Mouse (Mus musculus) kidney, postnatal 25 days (tissue): Measurements from ENCODE around the gene Ndufaf7.
A peak's percentile ranks its signal among the peaks of the same experiment; 100 is the strongest.

ENCODE experiments used
- DNase-seq, 2 experiments: peaks; one replicate each; pipeline ENCODE4 v3.0.0; 2021; ENCODE audit warnings: mixed read lengths in 2 of 2

Ndufaf7 gene

DNA sequence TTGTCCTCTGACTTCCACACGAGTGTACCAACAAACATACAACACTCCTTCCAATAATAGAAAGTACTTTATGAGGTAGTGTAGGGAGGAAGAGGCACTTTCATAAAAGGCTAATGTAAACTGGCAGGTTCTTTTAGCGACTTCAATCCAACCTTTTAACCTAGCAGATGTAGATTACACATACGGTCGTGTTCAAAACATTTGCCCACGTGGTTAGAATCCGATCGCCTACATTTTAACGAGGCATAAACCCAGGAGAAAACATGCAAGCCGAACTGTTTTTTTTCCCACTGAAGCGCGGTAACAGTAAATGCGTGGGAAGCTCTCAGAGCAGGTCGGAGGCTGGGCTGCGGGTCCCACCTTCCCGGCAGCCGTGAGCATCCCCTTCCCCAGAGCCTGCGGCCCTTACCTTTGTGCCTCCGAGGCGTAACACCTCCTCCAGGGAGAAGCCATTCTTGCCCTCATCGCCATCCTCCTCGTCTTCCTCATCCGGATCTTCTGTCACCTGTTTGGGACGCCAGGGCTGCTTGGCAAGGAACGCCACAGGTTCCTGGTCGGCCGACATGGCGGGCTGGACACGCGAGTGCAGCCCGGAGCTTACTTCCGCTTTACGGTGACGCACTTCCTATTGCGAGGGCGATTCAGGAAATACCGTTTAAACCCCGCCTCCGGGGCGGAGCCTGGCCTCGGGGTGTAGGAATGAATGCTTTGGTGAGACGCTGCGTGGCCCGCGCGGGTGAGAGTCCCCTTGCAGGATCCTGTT lies at the start of gene Ndufaf7, which contains the start of gene Cebpz:
TSS of gene Ndufaf7 (plus strand) at position 671 of the 763 bp plus-strand sequence.
TSS of gene Cebpz (minus strand) at position 601 of the 763 bp plus-strand sequence.
- DNase-seq = peak; percentile 98

- no peak for DNase-seq
These were observed 48.4 kb upstream of the Ndufaf7 start for GRCm38 (mm10) chr17:78888554-78888953.

- DNase-seq = no peak
These were observed 47.8 kb upstream of the Ndufaf7 start for GRCm38 (mm10) chr17:78889184-78889583.

GRCm38 (mm10) chr17:78891020-78891419 lies 45.9 kb upstream of the Ndufaf7 start:
- DNase-seq = no peak

- no peak for DNase-seq
These were observed 41.9 kb upstream of the Ndufaf7 start for GRCm38 (mm10) chr17:78894991-78895390.

- peak; percentile 70 to 80 for DNase-seq
These were observed 41.5 kb upstream of the Ndufaf7 start for GRCm38 (mm10) chr17:78895394-78895793.

GRCm38 (mm10) chr17:78903158-78903557 lies 33.8 kb upstream of the Ndufaf7 start:
- no peak for DNase-seq

- no peak for DNase-seq
These were observed 30.0 kb upstream of the Ndufaf7 start, which contains the start of gene Sult6b1 for GRCm38 (mm10) chr17:78906892-78907291. Gene Sult6b1, minus strand, starts transcription at chr17:78906992.

DNA sequence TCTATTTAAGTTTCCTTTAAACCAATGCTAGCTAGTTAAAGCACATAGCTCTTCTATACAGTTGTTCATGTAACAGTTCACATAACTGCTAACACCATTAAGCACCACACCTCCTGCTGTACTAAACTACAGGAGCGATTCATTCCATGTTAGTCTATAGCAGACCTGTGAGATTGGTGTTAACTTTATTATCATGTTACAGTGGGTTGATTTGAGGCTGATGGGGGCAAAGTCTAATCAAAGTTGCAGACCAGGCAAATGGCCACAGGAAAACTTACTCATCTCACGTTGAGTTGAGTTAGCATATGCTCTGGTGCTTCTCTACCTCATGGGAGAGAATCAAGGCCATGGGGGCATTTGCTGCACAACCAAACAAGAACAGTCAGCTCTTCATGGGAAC lies 27.6 kb upstream of the Ndufaf7 start:
- no peak for DNase-seq

DNA sequence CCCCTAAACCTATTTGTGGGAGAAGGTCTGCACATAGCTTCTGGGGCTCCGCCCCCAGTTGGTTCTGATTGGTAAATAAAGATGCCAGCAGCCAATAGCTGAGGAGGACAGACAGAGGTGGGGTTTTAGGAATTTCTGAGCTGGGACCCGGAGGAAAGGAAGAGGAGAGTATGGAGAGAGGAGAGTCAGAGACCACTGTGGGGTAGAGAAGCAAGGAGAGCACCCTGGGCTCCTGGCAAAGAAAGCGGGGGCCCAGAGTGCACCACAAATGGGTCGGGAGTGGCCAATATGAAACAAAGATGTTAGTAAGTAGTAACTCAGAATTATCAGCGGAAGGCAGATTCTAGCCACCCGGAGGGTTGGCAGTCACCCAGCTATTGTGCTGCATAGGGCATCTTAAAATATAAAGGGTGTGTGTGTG lies 24.1 kb upstream of the Ndufaf7 start:
- DNase-seq = peak in 1 of 2 experiments; percentile 29

DNA sequence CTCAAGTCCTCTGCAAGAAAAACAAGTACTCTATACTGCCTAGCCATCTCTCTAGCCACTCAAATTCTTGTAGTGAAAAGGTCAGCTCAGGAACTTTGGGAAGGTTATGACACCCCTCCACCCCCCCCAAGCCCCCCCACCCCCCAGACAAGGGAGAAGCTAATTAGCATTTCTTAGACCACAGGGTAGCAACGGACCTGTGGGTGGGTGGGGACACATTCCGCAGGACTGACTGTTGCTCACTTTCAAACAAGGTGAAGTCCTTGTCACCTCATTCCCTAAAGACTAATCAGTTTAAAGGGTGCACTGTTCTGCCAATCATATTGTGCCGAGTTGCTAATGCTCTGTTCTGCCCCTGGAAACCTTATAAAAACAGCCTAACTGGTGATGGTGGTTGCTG lies 23.0 kb upstream of the Ndufaf7 start:
- no peak for DNase-seq

DNA sequence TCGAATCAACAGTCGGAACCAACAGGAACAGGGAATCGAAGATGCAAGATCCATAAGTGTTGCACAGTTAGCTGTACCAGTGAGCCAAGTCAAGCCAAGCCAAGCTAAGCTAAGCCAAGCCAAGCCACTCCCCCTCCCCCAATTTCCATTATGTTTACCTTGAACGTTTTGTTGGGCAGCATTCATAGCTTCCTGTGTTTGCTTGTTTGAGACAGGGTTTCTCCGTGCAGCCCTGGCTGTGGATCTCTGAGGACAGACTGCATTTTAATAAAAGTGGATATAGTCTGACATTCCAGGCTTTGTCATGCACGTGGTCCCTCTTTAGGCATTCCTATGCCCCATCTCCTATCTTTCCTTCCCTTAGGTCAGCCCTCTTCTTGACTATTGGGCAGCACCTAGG lies 21.2 kb upstream of the Ndufaf7 start:
- DNase-seq = no peak

- DNase-seq = peak; percentile 91 to 94
These were observed 20.5 kb upstream of the Ndufaf7 start, which contains the start of gene Cebpzos for GRCm38 (mm10) chr17:78916369-78916813. Gene Cebpzos, plus strand, starts transcription at chr17:78916500.

- DNase-seq = no peak
These were observed 20.0 kb upstream of the Ndufaf7 start for GRCm38 (mm10) chr17:78916899-78917298.

GRCm38 (mm10) chr17:78917696-78918095 lies 19.2 kb upstream of the Ndufaf7 start:
- DNase-seq = no peak

DNA sequence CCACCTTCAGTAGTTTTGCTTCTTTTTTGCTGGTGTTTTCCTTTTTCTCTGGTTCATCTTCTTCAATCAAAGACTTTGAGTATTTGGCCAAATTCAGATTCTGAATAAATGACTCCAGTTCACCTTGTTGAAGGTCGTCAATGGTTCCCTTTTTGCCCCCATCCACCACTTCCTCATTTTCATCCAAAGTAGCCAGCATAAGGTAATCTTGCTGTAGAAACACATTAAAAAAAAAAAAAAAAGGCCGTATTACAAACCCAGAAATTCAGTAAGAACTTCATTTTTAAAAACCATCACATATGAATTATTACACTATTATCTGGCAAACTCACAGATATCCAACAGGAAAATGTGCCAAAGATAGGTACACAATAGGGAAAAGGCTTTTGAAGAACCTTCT lies 1.1 kb upstream of the Ndufaf7 start:
- DNase-seq = no peak

DNA sequence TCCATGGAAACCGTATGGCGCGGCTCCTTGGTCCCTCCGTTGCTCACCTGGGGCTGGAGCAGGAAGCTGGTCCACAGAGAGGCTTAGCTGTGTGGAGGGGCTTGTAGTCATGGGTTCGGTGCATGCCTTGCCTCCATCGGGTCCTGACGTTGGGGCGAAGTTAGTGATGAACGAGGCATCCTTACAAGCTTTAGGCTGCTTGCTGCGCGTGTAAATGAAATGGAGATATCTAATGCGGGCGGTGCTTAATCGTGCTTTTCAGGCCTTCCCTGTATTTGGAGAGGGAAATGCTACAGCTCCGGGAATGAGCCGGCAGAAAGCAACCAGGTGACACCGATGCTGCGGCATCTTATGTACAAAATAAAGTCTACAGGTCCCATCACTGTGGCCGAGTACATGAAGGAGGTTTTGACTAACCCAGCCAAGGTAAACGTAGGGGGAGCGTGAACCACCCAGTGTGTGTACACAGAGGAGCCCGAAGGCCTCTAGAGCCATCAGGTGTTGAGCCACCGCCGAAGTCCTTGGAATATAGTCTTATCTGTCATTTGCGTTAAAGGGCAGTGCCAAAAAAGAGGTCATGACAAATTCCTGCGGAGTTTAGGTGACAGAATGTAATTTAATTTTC lies 405 bp downstream of the Ndufaf7 start:
- no peak for DNase-seq

DNA sequence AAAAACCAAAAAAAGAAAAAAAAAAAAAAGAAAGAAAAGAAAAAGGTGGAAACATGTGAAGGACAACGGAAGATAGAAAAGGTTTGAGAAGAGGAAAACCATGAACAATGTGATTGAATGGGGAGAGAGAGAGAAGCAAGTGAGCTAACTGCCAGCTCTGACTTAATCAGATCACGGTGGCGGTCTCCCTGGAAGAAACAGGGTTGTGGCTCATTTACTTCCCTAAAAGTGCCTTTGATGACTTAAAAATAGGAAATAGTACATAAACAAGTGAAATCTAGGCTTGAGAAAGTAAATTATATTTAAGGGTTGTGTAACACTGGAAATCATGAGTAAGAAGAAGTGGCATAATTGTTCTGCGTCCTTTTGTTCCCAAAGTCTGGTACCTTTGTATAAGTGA lies 2.0 kb downstream of the Ndufaf7 start:
- DNase-seq = no peak

GRCm38 (mm10) chr17:78942579-78942978 lies 5.6 kb downstream of the Ndufaf7 start:
- DNase-seq = no peak

DNA sequence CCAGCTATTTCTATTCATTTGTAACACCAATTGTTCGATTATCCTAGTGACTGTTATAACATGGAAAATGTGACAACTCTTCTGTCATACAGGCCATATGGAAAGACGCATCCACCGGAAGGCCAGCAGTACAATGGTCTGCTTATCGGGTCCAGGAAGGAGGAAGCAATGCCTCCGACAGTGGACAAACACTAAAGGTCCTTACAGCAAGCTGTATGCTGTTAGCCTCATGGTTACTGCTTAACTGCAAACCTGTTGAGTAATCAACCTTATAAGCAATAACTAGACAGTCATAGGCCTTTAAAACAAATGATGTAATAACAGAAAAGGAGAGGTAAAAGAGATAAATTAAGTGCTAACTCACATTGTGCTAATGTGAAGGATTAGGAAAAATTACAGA lies 14.3 kb downstream of the Ndufaf7 start:
- DNase-seq = no peak

- no peak for DNase-seq
These were observed 15.1 kb downstream of the Ndufaf7 start for GRCm38 (mm10) chr17:78952070-78952469.

DNA sequence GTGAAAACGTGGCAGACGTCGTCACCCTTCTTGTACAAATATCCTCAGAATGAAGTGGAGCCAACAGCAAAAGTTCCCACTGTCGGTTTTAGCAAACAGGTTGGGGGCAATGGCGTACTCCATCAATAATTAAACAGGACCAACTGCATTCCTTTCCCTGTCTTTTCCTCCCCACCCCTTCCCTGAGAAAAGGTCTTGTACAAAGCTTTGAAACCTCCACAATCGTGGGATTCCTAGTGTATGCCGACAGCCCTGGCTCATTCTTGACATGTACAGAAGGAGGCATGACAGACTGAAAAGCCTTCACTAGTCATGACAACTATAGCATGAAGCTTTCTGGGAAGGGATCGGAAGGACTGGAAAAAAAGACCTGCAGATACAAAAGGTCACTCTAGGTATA lies 16.3 kb downstream of the Ndufaf7 start:
- DNase-seq = no peak

DNA sequence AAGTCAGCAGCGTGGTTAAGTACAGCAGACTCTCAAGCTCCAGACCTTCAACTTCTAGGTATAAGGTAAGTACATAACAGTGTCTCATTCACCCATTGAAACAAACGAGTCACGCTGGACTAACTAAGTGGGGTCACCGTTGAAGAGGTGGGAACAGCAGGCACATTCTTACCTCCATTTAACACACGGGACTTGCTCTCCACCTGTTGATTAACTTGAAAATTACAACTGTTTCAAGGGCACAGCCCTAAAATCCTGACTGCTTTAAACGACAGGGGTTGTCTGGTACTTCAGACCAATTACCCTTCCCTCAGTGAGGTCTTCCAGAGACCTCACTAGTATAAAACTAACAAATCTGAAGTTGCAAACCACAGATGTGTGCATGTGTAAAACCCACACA lies 22.5 kb downstream of the Ndufaf7 start:
- DNase-seq = no peak

GRCm38 (mm10) chr17:78964387-78964786 lies 27.5 kb downstream of the Ndufaf7 start:
- DNase-seq = no peak
